Mouse (Mus musculus) brain, adult 10 weeks (tissue): ENCODE results near the gene Lrp3. TPM values are rescaled to one million over a fixed set of nuclear protein-coding genes. Genes with fewer than 3 reads are reported as not detected.

ENCODE experiments used
- polyA plus RNA-seq: library from polyadenylated mRNA; stranded (reverse); fragments of 350-450 nt; fragmentation: Illumina TruSeq; extraction: RNeasy Lipid Tissue Mini Kit (QIAGEN cat#74804); gene quantifications from one replicate; pipeline ENCODE4 v1.2.3, GENCODE M21; 2015; ENCODE audit warnings: low read depth, low replicate concordance

Gene Lrp3
- 56.0 TPM for polyA plus RNA-seq

DNA sequence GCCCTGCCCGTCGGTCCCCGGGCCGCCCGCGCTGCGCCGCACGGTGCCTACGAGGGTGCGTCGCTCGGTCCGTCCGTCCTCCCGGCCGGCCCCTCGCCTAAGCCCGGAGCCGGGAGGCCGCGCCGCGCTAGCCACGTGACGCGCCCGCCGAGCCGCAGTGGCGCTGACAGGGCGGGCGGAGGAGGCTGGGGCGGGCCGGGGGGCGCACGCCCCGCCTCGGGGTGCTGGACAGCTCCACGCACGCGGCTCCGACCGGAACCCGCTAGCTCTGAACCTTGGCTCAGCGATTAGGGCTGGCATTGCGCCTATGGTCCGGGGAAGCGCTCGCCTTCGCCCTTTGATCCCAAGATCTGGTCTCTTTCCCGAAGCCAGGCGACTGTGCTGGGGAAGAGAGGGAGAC, at the start of gene Lrp3:
TSS of gene Lrp3 (minus strand) at position 274 of the 400 bp plus-strand sequence.

DNA sequence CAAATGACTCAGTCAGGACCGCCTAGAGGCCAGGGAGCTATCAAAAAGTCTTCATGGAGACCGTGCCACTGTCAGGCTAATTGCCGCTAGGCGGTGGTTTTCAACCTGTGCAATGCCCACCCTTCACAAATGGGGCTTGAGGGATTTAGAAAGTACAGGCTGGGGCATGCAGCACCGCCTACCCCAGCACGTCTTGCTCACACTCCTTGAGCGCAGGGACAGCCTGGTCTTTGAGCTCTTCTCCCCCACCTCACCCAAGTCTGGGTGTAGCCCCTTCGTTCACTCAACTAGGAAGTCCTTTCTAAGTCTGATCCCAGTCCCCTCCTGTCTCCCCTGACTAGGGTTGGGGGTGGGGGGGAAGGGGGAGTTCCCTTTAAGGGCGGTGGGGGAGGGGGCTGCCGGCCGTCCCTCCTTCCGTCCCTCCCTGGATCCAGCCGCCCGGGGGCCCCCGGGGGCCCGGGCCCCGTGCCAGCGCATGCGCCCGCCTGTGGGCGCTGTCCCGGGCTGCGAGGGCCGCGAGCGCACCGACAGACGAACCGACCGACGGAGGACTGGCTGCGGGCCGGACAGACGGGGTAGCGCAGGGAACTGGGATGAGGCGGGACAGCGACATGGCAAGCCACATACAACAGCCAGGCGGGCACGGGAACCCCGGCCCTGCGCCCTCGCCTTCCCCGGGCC, 29.3 kb downstream of the Lrp3 start, which contains the start of gene Slc7a10:
TSS of gene Slc7a10 (plus strand) at position 497 of the 681 bp plus-strand sequence.

Other genes with a start within 250 kb of the Lrp3 start
- 24.3 TPM for gene Cebpg, start 158.9 kb downstream of the Lrp3 start, polyA plus RNA-seq
- gene Cebpa, start 96.2 kb downstream of the Lrp3 start, polyA plus RNA-seq: 5.7 TPM
- 44.1 TPM for gene Slc7a10, start 29.1 kb downstream of the Lrp3 start, polyA plus RNA-seq
- gene Gpatch1, start 102.9 kb upstream of the Lrp3 start, polyA plus RNA-seq: 17.5 TPM
- gene Rhpn2, start 118.7 kb upstream of the Lrp3 start, polyA plus RNA-seq: 5.9 TPM
- 7.1 TPM for gene Faap24, start 181.3 kb upstream of the Lrp3 start, polyA plus RNA-seq
- gene Cep89, start 181.5 kb upstream of the Lrp3 start, polyA plus RNA-seq: 17.4 TPM
- not detected for gene Slc7a9, start 233.3 kb upstream of the Lrp3 start, polyA plus RNA-seq